Mouse (Mus musculus) heart, embryonic 13.5 days (tissue): ENCODE data around the gene Itprip. TPM values are rescaled to one million over a fixed set of nuclear protein-coding genes. Genes with fewer than 3 reads are reported as not detected.
A peak's percentile ranks its signal among the peaks of the same experiment; 100 is the strongest.

Source experiments
- ATAC-seq: fragments of 200-750 bp; cut with Nextera tagmentation; 2 replicates; pipeline ENCODE4 v1.8.0; 2017; ENCODE audit warnings: moderate TSS enrichment; ENCODE audit not compliant: insufficient number of reproducible peaks, low FRiP score, low TSS enrichment; ENCODE audit errors: extremely low read depth
- H3K27ac ChIP-seq: fragments of 300-500 bp; sonication (generic); replicated peaks from 2 replicates; pipeline ENCODE4 v1.5.1; 2015; ENCODE audit warnings: moderate library complexity, mild to moderate bottlenecking, inconsistent platforms
- H3K27me3 ChIP-seq: fragments of 300-500 bp; sonication (generic); replicated peaks from 2 replicates; pipeline ENCODE4 v1.6.1; 2015; ENCODE audit warnings: mild to moderate bottlenecking, inconsistent platforms
- H3K36me3 ChIP-seq: fragments of 300-500 bp; sonication (generic); 2 replicates; pipeline ENCODE4 v1.6.1; 2015; ENCODE audit warnings: mild to moderate bottlenecking, inconsistent platforms
- H3K4me1 ChIP-seq: fragments of 300-500 bp; sonication (generic); 2 replicates; pipeline ENCODE4 v1.6.1; 2015; ENCODE audit warnings: inconsistent platforms
- H3K4me2 ChIP-seq: fragments of 300-500 bp; sonication (generic); 2 replicates; pipeline ENCODE4 v1.6.1; 2015; ENCODE audit warnings: inconsistent platforms, mild to moderate bottlenecking, moderate library complexity
- H3K4me3 ChIP-seq: fragments of 300-500 bp; sonication (generic); 2 replicates; pipeline ENCODE4 v1.5.1; 2015; ENCODE audit warnings: moderate library complexity, mild to moderate bottlenecking, inconsistent platforms
- H3K9ac ChIP-seq: fragments of 300-500 bp; sonication (generic); 2 replicates; pipeline ENCODE4 v1.6.1; 2015; ENCODE audit warnings: inconsistent platforms, mild to moderate bottlenecking, moderate library complexity
- H3K9me3 ChIP-seq: fragments of 300-500 bp; sonication (generic); 2 replicates; pipeline ENCODE4 v1.6.1; 2016; ENCODE audit warnings: inconsistent platforms
- WGBS: fragments of 180-500 bp; shearing (Covaris S2); methylation state at CpG from one replicate; pipeline ENCODE4 v1.1.7; 2015; ENCODE audit warnings: mixed read lengths; 5-methylcytosine and 5-hydroxymethylcytosine counted together
- polyA plus RNA-seq: library from polyadenylated mRNA; unstranded; fragments of >200 nt; fragmentation: Nextera tagmentation; extraction: Ambion mirVana; gene quantifications from 2 replicates; pipeline ENCODE4 v1.2.1, GENCODE M21; 2015

Itprip gene
- polyA plus RNA-seq, 1 experiment from 2014 or later, result 19.9 TPM

DNA sequence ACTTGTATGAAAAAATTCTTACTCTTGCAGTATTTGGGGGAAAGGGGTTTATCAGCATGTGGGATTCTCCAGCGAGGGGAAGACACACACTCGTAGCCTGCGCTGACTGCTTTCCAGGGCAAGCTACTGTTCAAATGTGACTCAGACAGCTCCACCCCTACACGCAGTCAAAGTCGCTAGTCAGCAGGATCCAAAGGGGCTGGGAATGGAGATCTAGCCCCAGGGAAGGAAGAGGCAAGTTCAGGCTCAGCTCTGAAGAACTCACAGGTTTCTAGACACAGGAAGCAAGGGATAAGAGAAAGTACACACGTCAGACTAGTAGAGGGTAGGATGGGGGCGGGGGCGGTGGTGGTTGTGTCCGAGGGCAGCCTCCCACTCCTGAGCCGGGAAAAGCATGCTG, 18.5 kb downstream of the Itprip start:
- Histone ChIP-seq H3K9ac (no peak overlapping the region), H3K27me3 (no peaks in the 10 kb centered on the region), H3K4me2 (no peak overlapping the region), H3K36me3 (peaks cover 51% of the 10 kb centered on the region), H3K9me3 (no peaks in the 10 kb centered on the region), H3K4me3 (no peak overlapping the region), H3K4me1 (peaks cover 50% of the 10 kb centered on the region), H3K27ac (no peak overlapping the region)
- no peak for ATAC-seq
- WGBS, result 73% methylated on average over 10 of the region's 10 CpGs

DNA sequence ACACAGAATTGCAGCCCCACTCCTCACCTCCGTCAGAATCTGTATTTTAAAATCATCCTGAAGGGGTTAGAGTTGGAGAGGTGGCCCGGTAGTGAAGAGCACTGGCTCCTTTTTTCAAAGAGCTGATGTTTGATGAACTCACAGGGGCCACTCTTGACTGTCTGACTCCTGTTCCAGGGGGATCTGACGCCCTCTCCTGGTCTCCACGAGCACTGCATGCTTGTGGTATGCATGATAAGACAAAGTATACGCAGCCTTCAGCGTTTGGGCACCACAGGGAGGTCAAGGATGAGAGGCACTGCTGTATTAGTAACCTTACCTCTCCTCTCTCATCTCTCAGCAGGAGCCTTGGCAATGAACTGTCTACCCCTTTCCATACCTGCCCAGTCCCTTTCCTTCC, 19.1 kb downstream of the Itprip start:
- Histone ChIP-seq H3K9me3 (no peaks in the 10 kb centered on the region), H3K27ac (no peak overlapping the region), H3K36me3 (peaks cover 56% of the 10 kb centered on the region), H3K4me1 (peaks cover 45% of the 10 kb centered on the region), H3K4me2 (no peak overlapping the region), H3K9ac (no peak overlapping the region), H3K4me3 (no peak overlapping the region), H3K27me3 (no peaks in the 10 kb centered on the region)
- 68% methylated on average over 6 of the region's 6 CpGs for WGBS
- ATAC-seq, result no peak

DNA sequence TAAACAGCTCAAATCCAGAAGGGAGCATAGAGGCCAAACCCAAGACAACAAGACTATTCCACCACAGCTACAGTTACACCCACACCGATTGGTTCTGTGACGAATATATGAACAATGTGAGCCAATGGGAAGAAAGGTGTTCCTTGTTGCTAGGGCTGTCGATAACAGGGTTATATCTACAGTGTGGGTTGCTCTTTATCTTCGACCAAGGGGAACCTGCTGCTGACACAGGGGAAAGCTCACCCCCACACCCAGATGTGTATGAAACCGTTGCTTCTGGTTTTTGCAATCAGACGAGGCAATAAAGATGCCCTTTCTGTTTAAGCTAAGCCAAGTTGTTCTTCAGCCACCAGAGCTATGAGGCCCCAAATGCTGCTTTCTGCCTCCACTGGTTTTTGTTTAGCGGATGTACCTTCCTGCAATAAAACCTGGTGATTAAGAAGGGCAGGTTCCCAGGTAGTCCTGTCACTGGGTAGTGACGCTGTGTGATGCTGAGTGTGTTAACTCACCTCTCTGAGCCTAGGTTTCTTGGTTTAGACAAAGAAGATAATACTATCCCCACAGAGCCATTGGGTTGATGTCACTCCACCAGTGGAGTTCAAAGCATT, 20.5 kb downstream of the Itprip start:
- no peak for ATAC-seq
- Histone ChIP-seq H3K4me3 (no peak overlapping the region), H3K9me3 (no peaks in the 10 kb centered on the region), H3K27me3 (no peaks in the 10 kb centered on the region), H3K4me2 (no peak overlapping the region), H3K4me1 (peaks cover 37% of the 10 kb centered on the region), H3K27ac (no peak overlapping the region), H3K36me3 (peaks cover 71% of the 10 kb centered on the region), H3K9ac (no peak overlapping the region)
- 71% methylated on average over 8 of the region's 8 CpGs for WGBS

DNA sequence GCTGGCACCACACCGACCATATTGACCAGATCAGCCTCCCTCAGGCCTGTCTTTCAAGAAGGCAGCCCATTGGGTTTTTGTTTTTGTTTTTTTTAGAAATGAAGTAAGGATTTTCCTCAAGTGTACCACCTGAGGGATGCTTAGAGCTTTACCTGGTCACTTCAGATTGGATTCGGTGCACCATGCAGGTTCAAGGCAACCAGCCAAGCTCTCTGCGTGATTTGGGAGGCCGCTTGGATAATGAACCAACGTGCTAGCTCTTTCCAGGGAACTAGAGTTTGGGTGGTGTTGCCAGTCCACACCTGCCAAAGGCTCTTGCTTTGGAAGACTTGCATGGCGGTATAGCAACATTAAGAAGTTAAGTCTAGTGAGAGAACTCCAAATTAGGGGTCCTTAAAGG, 26.0 kb downstream of the Itprip start:
- no peak overlapping the region for H3K4me3 ChIP-seq
- no peak overlapping the region for H3K4me2 ChIP-seq
- no peak overlapping the region for H3K27ac ChIP-seq
- H3K9ac ChIP-seq, result no peak overlapping the region
- 92% methylated on average over 6 of the region's 6 CpGs for WGBS
- H3K4me1 ChIP-seq, result peaks cover 29% of the 10 kb centered on the region
- no peak for ATAC-seq
- no peaks in the 10 kb centered on the region for H3K9me3 ChIP-seq
- H3K36me3 ChIP-seq, result peaks cover 51% of the 10 kb centered on the region
- no peaks in the 10 kb centered on the region for H3K27me3 ChIP-seq

DNA sequence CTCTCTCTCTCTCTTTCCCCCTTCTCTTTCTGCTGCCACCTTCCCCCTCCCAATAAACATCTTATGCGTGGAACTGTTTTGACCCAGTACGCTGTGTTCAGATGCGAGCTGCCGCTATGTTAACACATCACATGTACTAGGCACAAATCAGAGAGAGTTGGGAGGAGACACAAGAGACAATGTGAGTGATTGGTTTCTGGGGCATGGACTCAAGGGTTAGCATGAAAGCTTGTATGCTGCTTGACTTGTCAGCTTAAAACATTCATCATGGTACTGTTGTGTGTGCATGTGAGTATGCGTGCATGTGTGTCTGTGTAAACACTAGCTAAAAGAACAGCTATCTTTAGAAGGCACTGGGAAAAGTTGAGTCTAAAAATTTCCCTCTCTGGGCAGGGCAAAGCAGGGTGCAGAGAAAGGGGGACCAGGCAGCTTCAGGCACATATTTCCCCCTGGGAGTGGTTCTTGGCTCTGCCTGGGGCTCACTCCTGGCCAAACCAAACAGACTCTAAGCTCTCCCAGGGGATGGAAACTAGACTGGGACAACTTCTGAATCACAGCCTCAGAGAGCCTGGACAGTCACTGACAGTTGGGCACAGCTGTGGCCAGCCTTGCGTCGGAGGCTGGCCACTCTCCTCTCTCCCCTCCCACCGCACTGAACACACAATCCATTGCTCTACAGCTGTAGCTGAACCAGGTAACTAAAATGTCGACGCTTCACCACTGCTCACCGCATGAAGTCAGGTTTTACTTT, 27.4 kb downstream of the Itprip start:
- ATAC-seq, result no peak; the same call in 1 of the 2 replicates
- Histone ChIP-seq H3K27me3 (no peaks in the 10 kb centered on the region), H3K4me1 (peaks cover 33% of the 10 kb centered on the region), H3K36me3 (peaks cover 38% of the 10 kb centered on the region), H3K4me2 (no peak overlapping the region), H3K9ac (no peak overlapping the region), H3K9me3 (no peaks in the 10 kb centered on the region), H3K27ac (peak overlapping the region; percentile 63), H3K4me3 (no peak overlapping the region)
- 63% methylated on average over 11 of the region's 11 CpGs for WGBS

DNA sequence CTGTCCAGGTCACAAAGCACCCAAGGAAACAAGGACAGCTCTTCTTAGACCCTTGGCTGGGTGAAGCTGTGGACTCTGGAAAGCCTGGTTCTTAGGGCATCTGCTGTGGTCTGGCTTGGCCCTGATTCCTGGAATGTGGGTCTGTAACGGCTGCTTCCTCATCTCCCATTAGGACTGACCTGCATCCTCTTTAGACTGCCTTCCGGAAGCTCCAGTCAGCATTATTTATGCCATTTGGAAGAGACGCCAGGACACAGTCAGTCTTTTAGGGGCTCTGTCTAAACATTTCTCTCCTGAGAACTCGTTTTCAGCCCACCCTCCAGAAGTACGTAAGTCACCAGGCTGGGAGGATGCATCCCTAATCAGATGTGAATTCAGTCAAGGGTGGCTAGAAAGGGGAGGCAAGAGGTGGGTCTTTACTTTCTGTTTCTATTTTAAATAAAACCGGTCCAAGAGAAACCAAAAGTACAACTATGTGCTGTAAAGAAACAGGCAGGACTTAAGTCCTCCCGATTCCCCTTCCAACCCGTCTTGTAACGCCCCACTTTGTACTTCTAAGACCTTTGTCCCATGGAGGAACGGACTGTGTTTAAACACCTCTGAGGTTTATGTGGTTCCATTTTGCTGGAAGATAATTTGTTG, 28.5 kb downstream of the Itprip start:
- ATAC-seq, result no peak
- no peaks in the 10 kb centered on the region for H3K9me3 ChIP-seq
- peak overlapping the region; percentile 63 for H3K27ac ChIP-seq
- peaks cover 44% of the 10 kb centered on the region for H3K4me1 ChIP-seq
- 59% methylated on average over 10 of the region's 10 CpGs for WGBS
- no peak overlapping the region for H3K9ac ChIP-seq
- peaks cover 26% of the 10 kb centered on the region for H3K36me3 ChIP-seq
- no peak overlapping the region for H3K4me2 ChIP-seq
- H3K27me3 ChIP-seq, result no peaks in the 10 kb centered on the region
- no peak overlapping the region for H3K4me3 ChIP-seq

DNA sequence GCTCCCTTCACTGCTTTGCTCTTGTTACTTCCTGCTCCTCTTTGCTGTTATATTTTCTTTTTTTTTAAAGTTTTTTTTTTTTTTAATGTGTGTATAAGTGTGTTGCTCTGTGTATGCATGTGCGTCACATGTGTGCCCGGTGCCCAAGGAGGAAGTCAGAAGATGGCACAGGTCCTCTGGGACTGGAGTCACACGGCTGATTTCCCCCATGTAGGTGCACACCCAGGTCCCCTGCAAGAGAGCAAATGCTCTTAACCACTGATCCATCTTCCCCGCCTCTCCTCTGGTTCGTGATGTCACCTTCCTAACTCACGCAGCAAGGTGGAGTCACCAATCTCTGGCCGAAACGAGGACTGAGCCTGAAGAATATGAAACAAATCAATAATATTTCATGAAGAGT, 31.1 kb downstream of the Itprip start:
- Histone ChIP-seq H3K9me3 (no peaks in the 10 kb centered on the region), H3K4me3 (no peak overlapping the region), H3K4me2 (no peak overlapping the region), H3K27ac (no peak overlapping the region), H3K36me3 (peaks cover under 1% of the 10 kb centered on the region; the same call in 1 of the 2 replicates), H3K4me1 (peaks cover 69% of the 10 kb centered on the region), H3K9ac (no peak overlapping the region), H3K27me3 (no peaks in the 10 kb centered on the region)
- 89% methylated on average over 8 of the region's 8 CpGs for WGBS
- no peak for ATAC-seq

DNA sequence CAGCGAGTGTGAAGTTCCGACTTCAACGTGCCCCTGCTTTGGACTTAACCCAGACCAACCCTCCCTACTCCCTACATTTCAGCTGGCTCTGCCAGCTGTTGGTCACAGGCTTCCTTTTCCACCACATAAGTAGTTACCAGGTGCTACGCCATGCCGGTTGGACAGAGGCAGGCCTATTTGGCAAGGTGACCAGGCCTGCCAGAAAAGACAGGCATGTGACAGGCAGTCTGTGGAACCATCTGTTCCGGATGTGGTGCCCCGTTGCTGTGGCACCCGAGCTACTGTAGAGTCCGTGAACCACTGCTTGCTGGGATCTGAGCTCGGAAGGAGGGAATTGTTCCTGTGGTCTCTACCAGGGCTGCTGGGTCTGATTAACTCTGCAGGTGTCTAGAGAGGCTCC, 31.7 kb downstream of the Itprip start:
- WGBS, result 82% methylated on average over 10 of the region's 10 CpGs
- H3K36me3 ChIP-seq, result no peaks in the 10 kb centered on the region
- 0 out of 2 replicates have a peak overlapping the region, but pooled peaks have one; percentile 37 for H3K27ac ChIP-seq
- H3K4me2 ChIP-seq, result no peak overlapping the region
- peaks cover 68% of the 10 kb centered on the region for H3K4me1 ChIP-seq
- H3K4me3 ChIP-seq, result no peak overlapping the region
- H3K9ac ChIP-seq, result no peak overlapping the region
- no peaks in the 10 kb centered on the region for H3K27me3 ChIP-seq
- H3K9me3 ChIP-seq, result no peaks in the 10 kb centered on the region
- no peak for ATAC-seq

DNA sequence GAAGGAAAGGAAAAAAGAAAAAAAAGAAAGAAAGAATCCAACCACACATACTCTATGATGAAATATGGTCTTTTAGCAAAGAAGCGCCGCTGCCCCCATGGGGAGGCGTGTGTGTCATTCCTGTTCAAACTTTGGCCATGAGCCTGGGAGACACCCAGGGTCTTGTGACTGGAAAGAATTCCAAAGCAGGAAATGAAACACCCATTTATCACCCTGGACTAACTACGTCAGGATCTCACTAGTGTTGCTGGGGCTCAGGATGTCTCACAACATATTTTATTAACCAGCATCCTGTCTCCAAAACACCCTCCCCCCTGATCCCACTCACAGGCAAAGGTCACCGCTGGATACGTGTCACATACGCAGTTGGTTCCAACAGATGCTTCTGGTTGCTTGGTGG, 32.5 kb downstream of the Itprip start:
- ATAC-seq, result no peak
- peaks cover 60% of the 10 kb centered on the region for H3K4me1 ChIP-seq
- no peak overlapping the region for H3K4me2 ChIP-seq
- H3K27ac ChIP-seq, result peak overlapping the region; percentile 37; the same call in 1 of the 2 replicates
- no peaks in the 10 kb centered on the region for H3K36me3 ChIP-seq
- 44% methylated on average over 7 of the region's 7 CpGs for WGBS
- H3K9me3 ChIP-seq, result no peaks in the 10 kb centered on the region
- no peaks in the 10 kb centered on the region for H3K27me3 ChIP-seq
- no peak overlapping the region for H3K9ac ChIP-seq
- H3K4me3 ChIP-seq, result no peak overlapping the region

DNA sequence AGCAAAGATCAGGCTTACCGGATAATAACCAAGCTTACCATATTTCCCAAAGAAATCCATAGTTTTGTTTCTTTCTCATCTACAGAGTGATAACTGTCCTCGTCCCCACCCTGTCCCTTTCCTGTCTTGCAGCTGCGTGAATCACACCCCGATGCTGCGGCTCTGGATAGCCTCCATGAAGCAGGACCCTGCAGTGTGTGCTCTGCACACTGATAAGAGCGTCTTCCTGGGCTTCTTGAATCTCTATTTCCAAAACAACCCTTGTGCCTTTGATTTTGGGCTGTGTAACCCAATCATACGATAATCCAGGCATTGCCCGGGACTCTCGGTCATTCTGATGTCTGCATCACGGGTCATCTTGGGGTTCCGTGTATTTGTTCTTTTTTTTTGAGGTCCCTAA, 33.2 kb downstream of the Itprip start:
- 45% methylated on average over 11 of the region's 11 CpGs for WGBS
- H3K9me3 ChIP-seq, result no peaks in the 10 kb centered on the region
- H3K4me1 ChIP-seq, result peaks cover 53% of the 10 kb centered on the region
- H3K27me3 ChIP-seq, result no peaks in the 10 kb centered on the region
- no peak overlapping the region for H3K4me3 ChIP-seq
- H3K4me2 ChIP-seq, result no peak overlapping the region
- peak overlapping the region; percentile 52; the same call in 1 of the 2 replicates for H3K9ac ChIP-seq
- peak overlapping the region; percentile 73 for H3K27ac ChIP-seq
- H3K36me3 ChIP-seq, result no peaks in the 10 kb centered on the region
- ATAC-seq, result no peak

DNA sequence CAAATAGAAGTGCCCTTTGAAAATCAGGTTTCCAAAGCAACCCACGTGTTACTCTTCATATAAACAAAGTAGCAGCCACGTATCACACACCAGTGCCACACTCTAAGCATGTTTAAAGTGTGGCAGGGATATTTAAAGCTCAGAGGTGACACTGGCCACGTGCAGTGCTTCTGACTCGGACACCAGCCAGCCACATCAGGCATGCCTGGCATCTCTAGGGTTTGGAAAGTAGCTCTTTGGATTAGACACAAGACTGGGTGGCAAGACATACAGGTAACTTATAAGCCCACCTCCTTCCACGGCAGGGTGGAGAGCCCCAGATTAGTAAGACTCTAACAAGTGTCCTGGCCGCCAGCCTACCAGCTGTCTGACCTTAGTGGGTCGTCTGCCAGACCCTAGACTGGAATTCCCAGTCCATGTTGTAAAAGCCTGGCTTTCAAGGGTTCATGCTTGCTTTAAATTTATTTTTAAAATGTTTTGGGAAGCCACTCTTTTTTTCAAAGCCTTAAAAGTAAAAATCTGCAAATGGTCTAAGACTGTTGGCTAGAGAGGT, 33.8 kb downstream of the Itprip start:
- 27% methylated on average over 7 of the region's 7 CpGs for WGBS
- H3K9me3 ChIP-seq, result no peaks in the 10 kb centered on the region
- H3K27me3 ChIP-seq, result no peaks in the 10 kb centered on the region
- no peak overlapping the region for H3K4me3 ChIP-seq
- peak overlapping the region; percentile 30; the same call in 1 of the 2 replicates for H3K4me2 ChIP-seq
- 0 out of 2 replicates have a peak, but pooled peaks have one; percentile 11 for ATAC-seq
- no peaks in the 10 kb centered on the region for H3K36me3 ChIP-seq
- H3K4me1 ChIP-seq, result peaks cover 46% of the 10 kb centered on the region
- no peak overlapping the region for H3K9ac ChIP-seq
- H3K27ac ChIP-seq, result peak overlapping the region; percentile 73
